Mouse (Mus musculus) testis, adult 2 months (tissue): ENCODE data around the gene 2610001J05Rik.

Source experiments
- CTCF ChIP-seq: fragments of 200-500 bp; IDR thresholded peaks from 2 replicates; pipeline ENCODE4 v1.5.1; 2012; ENCODE audit warnings: low read depth, mild to moderate bottlenecking, inconsistent platforms, low read length, moderate library complexity; ENCODE audit not compliant: control insufficient read depth, insufficient read depth, insufficient replicate concordance
- POLR2A ChIP-seq: fragments of 200-500 bp; IDR thresholded peaks from 2 replicates; pipeline ENCODE4 v1.6.1; 2012; ENCODE audit warnings: low read depth, mild to moderate bottlenecking, inconsistent platforms, low read length, moderate library complexity; ENCODE audit not compliant: control insufficient read depth

- no peak for TF ChIP-seq CTCF
- TF ChIP-seq POLR2A: no peak
These were observed 32.5 kb downstream of the 2610001J05Rik start for GRCm38 (mm10) chr6:13838677-13839344.
